Comparison of ENCODE assay signal across 19 mouse cellular contexts in genomic region chr17:73961801-73962403, GRCm38 (mm10). TPM values are rescaled to one million over a fixed set of nuclear protein-coding genes. Genes with fewer than 3 reads are reported as not detected.
DNase-seq lines count a peak whose midpoint lies in the region; ATAC-seq and TF ChIP-seq lines count a peak whose summit lies in the region.
"Had no signal": no experiment of that assay in that cellular context is flagged by ENCODE, and none has a peak within 500 bp of the region (broad histone marks: within the 10 kb centered on the region; RNA-seq: fewer than 3 reads in every experiment).

No protein-coding gene starts in this region.

- no peak overlapping the region for H3K4me2 ChIP-seq in kidney, embryonic 16.5 days (replicated peaks; ENCODE audit: low read depth, low read length)
- H3K4me2 ChIP-seq in lung, postnatal 0 days (replicated peaks; ENCODE audit: low read depth, low read length): no peak overlapping the region
- H3K4me2 ChIP-seq: heart, embryonic 11.5 days; hindbrain, embryonic 13.5 days; limb, embryonic 12.5 days; midbrain, embryonic 12.5 days; neural tube, embryonic 15.5 days had no signal

- peak; percentile 23 for DNase-seq in gastrocnemius, adult 18-20 months (ENCODE audit: low spot score)
- no peak for DNase-seq in gastrocnemius, postnatal 14 days
- no peak for DNase-seq in kidney, adult 2 months
- peak; percentile 86 for DNase-seq in lung, postnatal 0 days (ENCODE audit: low spot score)
- no peak for DNase-seq in lung, adult 2 months
- no peak for DNase-seq in thymus, postnatal 4 days
- DNase-seq in frontal cortex, postnatal 10 days (ENCODE audit: low spot score in 2 of 2): no peak
- DNase-seq: cerebellum, postnatal 25 days; kidney, postnatal 4 days; right cerebral cortex, postnatal 4 days; thymus, adult 18-20 months had no signal

- peaks cover 6% of the 10 kb centered on the region; the same call in 1 of the 2 replicates for H3K4me1 ChIP-seq in kidney, adult 2 months (ENCODE audit: control insufficient read depth, insufficient read depth, low read length)
- H3K4me1 ChIP-seq in kidney, embryonic 16.5 days (ENCODE audit: insufficient read depth, low read length): no peaks in the 10 kb centered on the region
- peaks cover 11% of the 10 kb centered on the region; the same call in 1 of the 2 replicates for H3K4me1 ChIP-seq in lung, postnatal 0 days (ENCODE audit: insufficient read depth, low read depth, low read length)
- peaks cover 19% of the 10 kb centered on the region for H3K4me1 ChIP-seq in lung, adult 2 months (ENCODE audit: control insufficient read depth, insufficient read depth, low read length)
- H3K4me1 ChIP-seq: hindbrain, embryonic 13.5 days; midbrain, embryonic 12.5 days; neural tube, embryonic 15.5 days had no signal

- intact Hi-C loops in gastrocnemius, postnatal 14 days (cut with DNase I; ENCODE audit: low total_unique reads): no loop called here

- peak overlapping the region; percentile 29 for H3K27ac ChIP-seq in kidney, adult 2 months (ENCODE audit: insufficient read depth, low read depth, low read length)
- H3K27ac ChIP-seq in kidney, embryonic 16.5 days (ENCODE audit: low read length): no peak overlapping the region
- peak overlapping the region; percentile 89 for H3K27ac ChIP-seq in lung, postnatal 0 days (ENCODE audit: low read length)
- H3K27ac ChIP-seq: hindbrain, embryonic 13.5 days; limb, embryonic 12.5 days; macrophage; midbrain, embryonic 12.5 days; neural tube, embryonic 15.5 days had no signal

- H3K9ac ChIP-seq in kidney, embryonic 16.5 days (replicated peaks; ENCODE audit: low read length): no peak overlapping the region
- no peak overlapping the region for H3K9ac ChIP-seq in lung, postnatal 0 days (replicated peaks; ENCODE audit: low read depth)
- H3K9ac ChIP-seq: hindbrain, embryonic 13.5 days; limb, embryonic 12.5 days; midbrain, embryonic 12.5 days; neural tube, embryonic 15.5 days had no signal

- WGBS in kidney, adult 2 months: 75% methylated on average over 1 of the region's 1 CpGs
- 96% methylated on average over 1 of the region's 1 CpGs for WGBS in kidney, embryonic 16.5 days
- 59% methylated on average over 1 of the region's 1 CpGs for WGBS in lung, postnatal 0 days
- 80% methylated on average over 1 of the region's 1 CpGs for WGBS in lung, adult 2 months

- ATAC-seq in kidney, embryonic 16.5 days (ENCODE audit: low FRiP score, low TSS enrichment): no peak
- peak; percentile 77 for ATAC-seq in lung, postnatal 0 days

- no peak for TF ChIP-seq CTCF in kidney, adult 2 months (conservative IDR thresholded peaks at IDR 0.05; ENCODE audit: insufficient read depth, insufficient read length, low read depth, low read length)
- no peak for TF ChIP-seq CTCF in lung, postnatal 0 days (IDR thresholded peaks at IDR 0.05)
- TF ChIP-seq CTCF in lung, adult 2 months (IDR thresholded peaks at IDR 0.05; ENCODE audit: insufficient read depth, low read length): no peak

- H3K9me3 ChIP-seq in kidney, embryonic 16.5 days (ENCODE audit: low read length): no peaks in the 10 kb centered on the region
- H3K9me3 ChIP-seq in lung, postnatal 0 days (ENCODE audit: low read length): no peaks in the 10 kb centered on the region
- H3K9me3 ChIP-seq: hindbrain, embryonic 13.5 days; limb, embryonic 12.5 days; midbrain, embryonic 12.5 days; neural tube, embryonic 15.5 days had no signal

- no peak for TF ChIP-seq POLR2A in kidney, adult 2 months (IDR thresholded peaks at IDR 0.05; ENCODE audit: low read depth, low read length)
- TF ChIP-seq POLR2A in lung, adult 2 months (IDR thresholded peaks at IDR 0.05; ENCODE audit: borderline replicate concordance, extremely low read depth, low read depth, low read length): no peak

- TF ChIP-seq EP300 in lung, postnatal 0 days (IDR thresholded peaks at IDR 0.05): no peak

- no peaks in the 10 kb centered on the region for H3K27me3 ChIP-seq in kidney, adult 2 months (replicated peaks; ENCODE audit: control insufficient read depth, insufficient read depth, low read length)
- H3K27me3 ChIP-seq in kidney, embryonic 16.5 days (ENCODE audit: insufficient read depth, low read length): no peaks in the 10 kb centered on the region
- H3K27me3 ChIP-seq in lung, postnatal 0 days (replicated peaks; ENCODE audit: insufficient read depth, low read length): no peaks in the 10 kb centered on the region
- H3K27me3 ChIP-seq: CH12.LX; hindbrain, embryonic 13.5 days; limb, embryonic 12.5 days; midbrain, embryonic 12.5 days; neural tube, embryonic 15.5 days had no signal

- H3K36me3 ChIP-seq in kidney, adult 2 months (ENCODE audit: control insufficient read depth, insufficient read depth, low read length): no peaks in the 10 kb centered on the region
- no peaks in the 10 kb centered on the region for H3K36me3 ChIP-seq in kidney, embryonic 16.5 days (ENCODE audit: insufficient read depth, low read length)
- H3K36me3 ChIP-seq in lung, postnatal 0 days (ENCODE audit: insufficient read depth, low read length): no peaks in the 10 kb centered on the region
- H3K36me3 ChIP-seq: hindbrain, embryonic 13.5 days; limb, embryonic 12.5 days; midbrain, embryonic 12.5 days; neural tube, embryonic 15.5 days had no signal

- no peak overlapping the region for H3K4me3 ChIP-seq in kidney, adult 2 months (ENCODE audit: insufficient read depth, low read depth, low read length)
- no peak overlapping the region for H3K4me3 ChIP-seq in kidney, embryonic 16.5 days (ENCODE audit: low read length)
- H3K4me3 ChIP-seq in lung, postnatal 0 days (ENCODE audit: low read depth, low read length): no peak overlapping the region
- H3K4me3 ChIP-seq in lung, adult 2 months (replicated peaks; ENCODE audit: extremely low read depth, low read depth, low read length): no peak overlapping the region
- H3K4me3 ChIP-seq: hindbrain, embryonic 13.5 days; limb, embryonic 12.5 days; midbrain, embryonic 12.5 days; neural tube, embryonic 15.5 days had no signal

RNA-seq across cellular contexts. Expression of gene Xdh, which starts 11.9 kb away (rescaled TPM):
- 10 to 100 TPM; 41.3 to 60.9 TPM for total RNA-seq in gastrocnemius, adult 18-20 months (2021)
- total RNA-seq in gastrocnemius, postnatal 14 days (2021): 10 to 100 TPM; 18.2 to 19.8 TPM
- 19.2 and 23.4 TPM in 2 replicates for polyA plus RNA-seq in kidney, adult 2 months (2012; rRNA removed)
- polyA plus RNA-seq in kidney, embryonic 16.5 days (2015; fragmentation: Nextera tagmentation; extraction: Ambion mirVana): 1.5 and 2.3 TPM in 2 replicates
- 27.8 and 34.0 TPM in 2 replicates for polyA plus RNA-seq in lung, postnatal 0 days (2015; fragmentation: Nextera tagmentation; extraction: Ambion mirVana)
- 141 and 150 TPM in 2 replicates for polyA plus RNA-seq in lung, adult 2 months (2012; rRNA removed)

Comparison
In these comparisons a context has a peak if more than half of its experiments do, and no peak if none do; other contexts are left out.
1. DNase-seq: peak in gastrocnemius, adult 18-20 months (single experiment) and lung, postnatal 0 days (single experiment); none in gastrocnemius, postnatal 14 days (single experiment), kidney, adult 2 months (single experiment), lung, adult 2 months (single experiment), thymus, postnatal 4 days (single experiment) and frontal cortex, postnatal 10 days (0 of 2).